10 mouse cellular contexts compared by ENCODE assay signal in the genomic region with DNA sequence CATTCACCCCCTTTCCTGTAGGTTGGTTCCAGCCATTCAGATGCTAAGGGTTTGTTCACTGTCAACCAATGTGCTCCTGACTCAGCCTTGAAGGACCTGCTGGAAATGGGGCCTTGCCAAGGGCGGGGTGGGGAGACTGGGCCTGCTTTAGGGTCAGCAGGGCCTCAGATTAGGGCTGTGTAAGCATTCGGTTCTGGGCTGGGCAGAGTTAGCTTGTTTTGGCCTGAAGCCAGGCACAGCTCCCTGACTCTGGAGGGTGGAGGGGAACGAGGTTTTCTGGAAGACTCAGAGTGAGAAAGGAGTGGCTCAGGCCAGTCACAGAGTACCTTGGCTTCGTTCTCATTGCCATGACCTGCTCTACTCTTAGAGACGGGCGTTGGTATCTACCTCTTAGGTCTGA. TPM values are rescaled to one million over a fixed set of nuclear protein-coding genes. Genes with fewer than 3 reads are reported as not detected.
DNase-seq lines count a peak whose midpoint lies in the region; ATAC-seq and TF ChIP-seq lines count a peak whose summit lies in the region.
"Had no signal": no experiment of that assay in that cellular context is flagged by ENCODE, and none has a peak within 500 bp of the region (broad histone marks: within the 10 kb centered on the region; RNA-seq: fewer than 3 reads in every experiment).

No protein-coding gene starts in this region.

- H3K27me3 ChIP-seq in intestine, embryonic 16.5 days (replicated peaks; ENCODE audit: control insufficient read depth, insufficient read depth, low read length) = no peaks in the 10 kb centered on the region
- no peaks in the 10 kb centered on the region for H3K27me3 ChIP-seq in stomach, embryonic 14.5 days (ENCODE audit: control insufficient read depth, insufficient read depth, low read length)
- no peaks in the 10 kb centered on the region; the same call in 1 of the 2 replicates for H3K27me3 ChIP-seq in forebrain, embryonic 13.5 days
- H3K27me3 ChIP-seq: hindbrain, embryonic 12.5 days had no signal

- H3K27ac ChIP-seq in layer of hippocampus, adult 2 months = peak overlapping the region; percentile 39; the same call in 1 of the 2 replicates
- H3K27ac ChIP-seq in intestine, embryonic 16.5 days (ENCODE audit: low read length) = no peak overlapping the region
- peak overlapping the region; percentile 44; the same call in 1 of the 2 replicates for H3K27ac ChIP-seq in stomach, embryonic 14.5 days (ENCODE audit: low read length)
- H3K27ac ChIP-seq in forebrain, embryonic 13.5 days = no peak overlapping the region
- H3K27ac ChIP-seq: hindbrain, embryonic 12.5 days had no signal

- no peaks in the 10 kb centered on the region for H3K36me3 ChIP-seq in intestine, embryonic 16.5 days (ENCODE audit: control insufficient read depth, insufficient read depth, low read length)
- H3K36me3 ChIP-seq in stomach, embryonic 14.5 days (ENCODE audit: control insufficient read depth, insufficient read depth, low read length) = no peaks in the 10 kb centered on the region
- peaks cover 67% of the 10 kb centered on the region for H3K36me3 ChIP-seq in forebrain, embryonic 13.5 days (ENCODE audit: poor library complexity, severe bottlenecking)

- H3K4me3 ChIP-seq in layer of hippocampus, adult 2 months = no peak overlapping the region
- H3K4me3 ChIP-seq in intestine, embryonic 16.5 days (ENCODE audit: low read length) = no peak overlapping the region
- no peak overlapping the region for H3K4me3 ChIP-seq in stomach, embryonic 14.5 days (ENCODE audit: low read depth, low read length)
- no peak overlapping the region for H3K4me3 ChIP-seq in forebrain, embryonic 13.5 days
- H3K4me3 ChIP-seq: hindbrain, embryonic 12.5 days had no signal

- intact Hi-C loops in gastrocnemius, postnatal 14 days (cut with DNase I; ENCODE audit: low total_unique reads) = no loop called here

- TF ChIP-seq CTCF in layer of hippocampus, adult 2 months (conservative IDR thresholded peaks at IDR 0.05) = no peak

- peak; percentile 96 for ATAC-seq in intestine, embryonic 16.5 days
- peak; percentile 95 for ATAC-seq in stomach, embryonic 14.5 days (ENCODE audit: insufficient number of reproducible peaks, insufficient read depth, low FRiP score, low read depth)
- no peak for ATAC-seq in forebrain, embryonic 13.5 days
- ATAC-seq in megakaryocyte, adult 5-6 weeks (ENCODE audit: poor library complexity, severe bottlenecking) = no peak

- H3K4me1 ChIP-seq in intestine, embryonic 16.5 days (ENCODE audit: control insufficient read depth, insufficient read depth, low read length) = peaks cover 16% of the 10 kb centered on the region; the same call in 1 of the 2 replicates
- H3K4me1 ChIP-seq in stomach, embryonic 14.5 days (ENCODE audit: control insufficient read depth, insufficient read depth, low read length) = no peaks in the 10 kb centered on the region
- H3K4me1 ChIP-seq in forebrain, embryonic 13.5 days = peaks cover 32% of the 10 kb centered on the region

- H3K9me3 ChIP-seq in intestine, embryonic 16.5 days (ENCODE audit: control insufficient read depth, low read length) = no peaks in the 10 kb centered on the region
- H3K9me3 ChIP-seq in stomach, embryonic 14.5 days (ENCODE audit: control insufficient read depth, low read depth, low read length) = no peaks in the 10 kb centered on the region
- H3K9me3 ChIP-seq in forebrain, embryonic 13.5 days (replicated peaks) = no peaks in the 10 kb centered on the region
- H3K9me3 ChIP-seq: hindbrain, embryonic 12.5 days had no signal

- 41% methylated on average over 6 of the region's 6 CpGs for WGBS in intestine, embryonic 16.5 days
- WGBS in stomach, embryonic 14.5 days = 39% methylated on average over 6 of the region's 6 CpGs
- 61% methylated on average over 6 of the region's 6 CpGs for WGBS in forebrain, embryonic 13.5 days

- H3K9ac ChIP-seq in intestine, embryonic 16.5 days (ENCODE audit: low read depth, low read length) = no peak overlapping the region
- no peak overlapping the region for H3K9ac ChIP-seq in stomach, embryonic 14.5 days (replicated peaks; ENCODE audit: low read depth, low read length)
- no peak overlapping the region for H3K9ac ChIP-seq in forebrain, embryonic 13.5 days
- H3K9ac ChIP-seq: hindbrain, embryonic 12.5 days had no signal

- H3K4me2 ChIP-seq in intestine, embryonic 16.5 days (ENCODE audit: low read depth, low read length) = no peak overlapping the region
- H3K4me2 ChIP-seq in stomach, embryonic 14.5 days (replicated peaks; ENCODE audit: low read depth, low read length) = no peak overlapping the region
- H3K4me2 ChIP-seq in forebrain, embryonic 13.5 days = no peak overlapping the region
- H3K4me2 ChIP-seq: hindbrain, embryonic 12.5 days had no signal

- no peak for DNase-seq in layer of hippocampus, adult 2 months (ENCODE audit: low spot score in 2 of 2)
- no peak for DNase-seq in layer of hippocampus, postnatal 36 days
- peak; percentile 43 for DNase-seq in gastrocnemius, postnatal 14 days
- no peak for DNase-seq in spleen, postnatal 36 days (ENCODE audit: low spot score in 2 of 2)
- DNase-seq: cerebellum, adult 2 months had no signal

RNA-seq across cellular contexts. Expression of a gene that starts 35.9 kb away (rescaled TPM):
- 100 to 1,000 TPM; 146 to 148 TPM for total RNA-seq in layer of hippocampus, adult 2 months (2021)
- 100 to 1,000 TPM; 138 to 149 TPM for total RNA-seq in layer of hippocampus, postnatal 36 days (2021)
- 1 to 10 TPM; 2.7 to 4.0 TPM for total RNA-seq in gastrocnemius, postnatal 14 days (2021)
- 3.8 and 4.4 TPM in 2 replicates for polyA plus RNA-seq in intestine, embryonic 16.5 days (2015; fragmentation: Nextera tagmentation; extraction: Ambion mirVana)
- 13.3 and 13.8 TPM in 2 replicates for polyA plus RNA-seq in stomach, embryonic 14.5 days (2014; fragmentation: Nextera tagmentation; extraction: Ambion mirVana)
- polyA plus RNA-seq in forebrain, embryonic 13.5 days (2015; fragmentation: Nextera tagmentation; extraction: Ambion mirVana) = 18.6 and 21.6 TPM in 2 replicates
- 0.25 TPM in 1 of 2 replicates, not detected in the other for total RNA-seq in megakaryocyte, adult 5-6 weeks (2015)
- total RNA-seq in megakaryocyte, adult 5-6 weeks (2017) = 0.15 and 0.24 TPM in 2 replicates

Comparison
In these comparisons a context has a peak if more than half of its experiments do, and no peak if none do; other contexts are left out.
1. H3K27ac ChIP-seq: peak in layer of hippocampus, adult 2 months (single experiment) and stomach, embryonic 14.5 days (single experiment); none in intestine, embryonic 16.5 days (single experiment) and forebrain, embryonic 13.5 days (single experiment).
2. ATAC-seq: peak in intestine, embryonic 16.5 days (single experiment) and stomach, embryonic 14.5 days (single experiment); none in forebrain, embryonic 13.5 days (single experiment) and megakaryocyte, adult 5-6 weeks (single experiment).
3. RNA of a gene that starts 35.9 kb away (total RNA-seq): 138 to 149 TPM in layer of hippocampus, postnatal 36 days and 146 to 148 TPM in layer of hippocampus, adult 2 months; 2.7 to 4.0 TPM in gastrocnemius, postnatal 14 days and 0.15 to 0.25 TPM in megakaryocyte, adult 5-6 weeks; every median in the first group is over 10 times any median in the second.